Mouse (Mus musculus): ENCODE results near the gene Hist1h3a. TPM values are rescaled to one million over a fixed set of nuclear protein-coding genes. Genes with fewer than 3 reads are reported as not detected.

The Hist1h3a gene
- total RNA-seq, 4 experiments from 2014 or later = 33.9 to 55.0 (median 40.9) TPM

Small RNA genes lying within 50 kb of the gene (microRNA-seq; reads per million reads assigned to microRNA genes)
- 0 reads per million in 2 experiments for gene Gm44314
- gene Gm44484 = 0 reads per million in 2 experiments

Other genes with a start within 250 kb of the Hist1h3a start
- 100 to 1,000 TPM; 263 to 358 (median 294) TPM for gene Hist1h4h, start 231.3 kb downstream of the Hist1h3a start, total RNA-seq (2022)
- 10 to 100 TPM in 1 of 4 experiments, 1 to 10 TPM in 2, not detected in 1; 1.7 to 10.6 (median 3.0) TPM for gene Hist1h2af, start 228.5 kb downstream of the Hist1h3a start, total RNA-seq (2022)
- 1 to 10 TPM; 3.7 to 6.0 (median 4.2) TPM for gene Hist1h3g, start 227.0 kb downstream of the Hist1h3a start, total RNA-seq (2022)
- gene Hist1h2bh, start 219.0 kb downstream of the Hist1h3a start, total RNA-seq (2022) = 1 to 10 TPM in 2 of 4 experiments, under 1 TPM in 2; 0.84 to 1.6 (median 0.98) TPM
- 10 to 100 TPM; 15.3 to 21.8 (median 16.6) TPM for gene Hist1h3f, start 218.3 kb downstream of the Hist1h3a start, total RNA-seq (2022)
- 100 to 1,000 TPM; 153 to 191 (median 171) TPM for gene Hist1h4f, start 210.7 kb downstream of the Hist1h3a start, total RNA-seq (2022)
- 1 to 10 TPM; 3.4 to 4.2 (median 3.5) TPM for gene Hist1h1d, start 209.1 kb downstream of the Hist1h3a start, total RNA-seq (2022)
- gene Hist1h3e, start 200.0 kb downstream of the Hist1h3a start, total RNA-seq (2022) = 10 to 100 TPM; 43.6 to 61.8 (median 54.4) TPM
- gene Hist1h2ae, start 191.2 kb downstream of the Hist1h3a start, total RNA-seq (2022) = 1 to 10 TPM; 3.0 to 5.2 (median 4.7) TPM
- 10 to 100 TPM; 60.3 to 72.4 (median 70.0) TPM for gene Hist1h2bg, start 191.0 kb downstream of the Hist1h3a start, total RNA-seq (2022)
- 10 to 100 TPM; 23.0 to 26.4 (median 24.2) TPM for gene Hist1h2bf, start 188.2 kb downstream of the Hist1h3a start, total RNA-seq (2022)
- gene Hist1h2ad, start 188.0 kb downstream of the Hist1h3a start, total RNA-seq (2022) = 1 to 10 TPM; 1.3 to 6.6 (median 3.8) TPM
- gene Hist1h3d, start 186.6 kb downstream of the Hist1h3a start, total RNA-seq (2022) = 10 to 100 TPM in 2 of 4 experiments, 1 to 10 TPM in 2; 8.9 to 11.8 (median 10.0) TPM
- 100 to 1,000 TPM; 126 to 155 (median 139) TPM for gene Hist1h4d, start 180.8 kb downstream of the Hist1h3a start, total RNA-seq (2022)
- 1 to 10 TPM; 5.5 to 9.6 (median 7.2) TPM for gene Hist1h2be, start 141.3 kb downstream of the Hist1h3a start, total RNA-seq (2022)
- 10 to 100 TPM; 61.9 to 65.4 (median 62.5) TPM for gene Hist1h1e, start 139.8 kb downstream of the Hist1h3a start, total RNA-seq (2022)
- 1 to 10 TPM; 1.4 to 2.3 (median 1.9) TPM for gene Hist1h2ac, start 78.4 kb downstream of the Hist1h3a start, total RNA-seq (2022)
- 10 to 100 TPM; 26.9 to 40.2 (median 30.0) TPM for gene Hist1h2bc, start 78.2 kb downstream of the Hist1h3a start, total RNA-seq (2022)
- under 1 TPM in 1 of 4 experiments, not detected in 3; 0.41 TPM for gene Hist1h1t, start 66.6 kb downstream of the Hist1h3a start, total RNA-seq (2022)
- 100 to 1,000 TPM in 2 of 4 experiments, 10 to 100 TPM in 2; 87.8 to 116 (median 99.2) TPM for gene Hist1h4c, start 63.9 kb downstream of the Hist1h3a start, total RNA-seq (2022)
- gene Hfe, start 51.5 kb downstream of the Hist1h3a start, total RNA-seq (2022) = 1 to 10 TPM; 3.4 to 7.7 (median 4.6) TPM
- gene Hist1h1c, start 23.6 kb downstream of the Hist1h3a start, total RNA-seq (2022) = 10 to 100 TPM; 69.7 to 80.4 (median 72.8) TPM
- gene Hist1h3c, start 16.8 kb downstream of the Hist1h3a start, total RNA-seq (2022) = 1 to 10 TPM; 1.1 to 3.3 (median 2.8) TPM
- gene Hist1h2bb, start 15.7 kb downstream of the Hist1h3a start, total RNA-seq (2022) = 10 to 100 TPM; 12.3 to 18.8 (median 16.3) TPM
- gene Hist1h2ab, start 11.3 kb downstream of the Hist1h3a start, total RNA-seq (2022) = 10 to 100 TPM; 18.4 to 30.4 (median 21.0) TPM
- 10 to 100 TPM in 1 of 4 experiments, 1 to 10 TPM in 3; 5.3 to 12.2 (median 8.1) TPM for gene Hist1h3b, start 10.1 kb downstream of the Hist1h3a start, total RNA-seq (2022)
- 10 to 100 TPM; 53.3 to 70.8 (median 63.3) TPM for gene Hist1h4b, start 5.4 kb downstream of the Hist1h3a start, total RNA-seq (2022)
- gene Hist1h4a, start 1.2 kb downstream of the Hist1h3a start, total RNA-seq (2022) = 10 to 100 TPM; 43.4 to 63.5 (median 58.0) TPM
- gene Hist1h1a, start 1.3 kb upstream of the Hist1h3a start, total RNA-seq (2022) = 10 to 100 TPM; 29.7 to 32.8 (median 30.7) TPM
- gene Trim38, start 7.5 kb upstream of the Hist1h3a start, total RNA-seq (2022) = not detected
- gene Slc17a2, start 44.6 kb upstream of the Hist1h3a start, total RNA-seq (2022) = not detected
- under 1 TPM in 1 of 4 experiments, not detected in 3; 0.25 TPM for gene Slc17a3, start 77.0 kb upstream of the Hist1h3a start, total RNA-seq (2022)
- not detected for gene Slc17a1, start 105.4 kb upstream of the Hist1h3a start, total RNA-seq (2022)
- gene Slc17a4, start 152.6 kb upstream of the Hist1h3a start, total RNA-seq (2022) = not detected
- not detected for gene Hist1h2ba, start 171.8 kb upstream of the Hist1h3a start, total RNA-seq (2022)
- not detected for gene Hist1h2aa, start 172.1 kb upstream of the Hist1h3a start, total RNA-seq (2022)
- gene Scgn, start 228.8 kb upstream of the Hist1h3a start, total RNA-seq (2022) = 1 to 10 TPM in 1 of 4 experiments, under 1 TPM in 3; 0.51 to 1.7 (median 0.69) TPM